Mouse (Mus musculus) embryonic facial prominence, embryonic 11.5 days (tissue): ENCODE measurements around the gene Tssk6. TPM values are rescaled to one million over a fixed set of nuclear protein-coding genes. Genes with fewer than 3 reads are reported as not detected.

Source experiments
- ATAC-seq: fragments of 200-750 bp; cut with Nextera tagmentation; replicated peaks from 2 replicates; pipeline ENCODE4 v1.8.0; 2017; ENCODE audit warnings: low read depth; ENCODE audit not compliant: insufficient number of reproducible peaks, low FRiP score, low TSS enrichment
- DNase-seq: peaks from one replicate; pipeline ENCODE4 v3.0.0-alpha.2; 2015; ENCODE audit warnings: low spot score
- H3K27ac ChIP-seq: fragments of 300-500 bp; sonication (generic); replicated peaks from 2 replicates; pipeline ENCODE4 v1.5.1; 2014; ENCODE audit warnings: mild to moderate bottlenecking, low read depth, low read length, control low read depth
- H3K27me3 ChIP-seq: fragments of 300-500 bp; sonication (generic); 2 replicates; pipeline ENCODE4 v1.6.1; 2014; ENCODE audit warnings: mild to moderate bottlenecking, low read length, moderate library complexity, mixed read lengths; ENCODE audit not compliant: control insufficient read depth, insufficient read depth
- H3K36me3 ChIP-seq: fragments of 300-500 bp; sonication (generic); replicated peaks from 2 replicates; pipeline ENCODE4 v1.6.1; 2014; ENCODE audit warnings: low read depth, mild to moderate bottlenecking, low read length, moderate library complexity, mixed read lengths; ENCODE audit not compliant: control insufficient read depth, insufficient read depth
- H3K4me1 ChIP-seq: fragments of 300-500 bp; sonication (generic); 2 replicates; pipeline ENCODE4 v1.6.1; 2014; ENCODE audit warnings: low read length, mixed read lengths; ENCODE audit not compliant: control insufficient read depth, insufficient read depth
- H3K4me2 ChIP-seq: fragments of 300-500 bp; sonication (generic); 2 replicates; pipeline ENCODE4 v1.6.1; 2014; ENCODE audit warnings: low read depth, mild to moderate bottlenecking, control low read depth, low read length, moderate library complexity
- H3K4me3 ChIP-seq: fragments of 300-500 bp; sonication (generic); 2 replicates; pipeline ENCODE4 v1.5.1; 2014; ENCODE audit warnings: low read depth, low read length, control low read depth
- H3K9ac ChIP-seq: fragments of 300-500 bp; sonication (generic); replicated peaks from 2 replicates; pipeline ENCODE4 v1.6.1; 2014; ENCODE audit warnings: mild to moderate bottlenecking, control low read depth, low read length
- H3K9me3 ChIP-seq: fragments of 300-500 bp; sonication (generic); replicated peaks from 2 replicates; pipeline ENCODE4 v1.6.1; 2016; ENCODE audit warnings: mild to moderate bottlenecking, low read length, inconsistent platforms, mixed read lengths; ENCODE audit not compliant: control insufficient read depth
- WGBS: fragments of 180-500 bp; shearing (Covaris S2); extraction: QIAGEN DNeasy Blood & Tissue Kit; methylation state at CpG from one replicate; pipeline ENCODE4 v1.1.7; 2014; 5-methylcytosine and 5-hydroxymethylcytosine counted together
- polyA plus RNA-seq: library from polyadenylated mRNA; unstranded; fragments of >200 nt; fragmentation: Nextera tagmentation; extraction: Ambion mirVana; gene quantifications from 2 replicates; pipeline ENCODE4 v1.2.1, GENCODE M21; 2014

Tssk6 gene
- polyA plus RNA-seq, 1 experiment from 2014 or later: 3.2 TPM

DNA sequence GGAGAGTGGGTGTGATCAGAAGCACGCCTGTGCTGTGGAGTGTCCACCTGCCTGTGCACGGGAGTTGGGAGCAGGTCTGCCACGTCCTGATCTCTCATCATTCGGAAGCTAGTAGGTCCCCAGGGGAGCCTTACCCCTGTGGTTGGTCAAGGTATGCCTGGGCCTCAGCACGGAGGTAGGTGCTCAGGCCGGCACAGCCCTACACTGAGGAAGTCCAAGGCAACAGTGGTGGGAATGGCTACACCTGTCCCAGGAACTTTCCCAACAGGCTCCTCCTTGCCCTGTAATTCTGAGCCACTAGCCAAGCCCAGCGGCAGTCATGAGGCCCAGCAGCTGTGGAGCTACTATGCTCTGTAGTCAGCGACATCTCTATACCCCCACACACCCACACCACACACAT lies 22.3 kb upstream of the Tssk6 start:
- no peak for ATAC-seq
- no peaks in the 10 kb centered on the region for H3K36me3 ChIP-seq
- DNase-seq: no peak
- H3K27ac ChIP-seq: no peak overlapping the region
- no peak overlapping the region for H3K4me3 ChIP-seq
- H3K27me3 ChIP-seq: peaks cover 56% of the 10 kb centered on the region
- H3K9ac ChIP-seq: no peak overlapping the region
- H3K4me2 ChIP-seq: no peak overlapping the region
- H3K4me1 ChIP-seq: no peaks in the 10 kb centered on the region; the same call in 1 of the 2 replicates
- WGBS: 57% methylated on average over 8 of the region's 8 CpGs
- H3K9me3 ChIP-seq: no peaks in the 10 kb centered on the region

DNA sequence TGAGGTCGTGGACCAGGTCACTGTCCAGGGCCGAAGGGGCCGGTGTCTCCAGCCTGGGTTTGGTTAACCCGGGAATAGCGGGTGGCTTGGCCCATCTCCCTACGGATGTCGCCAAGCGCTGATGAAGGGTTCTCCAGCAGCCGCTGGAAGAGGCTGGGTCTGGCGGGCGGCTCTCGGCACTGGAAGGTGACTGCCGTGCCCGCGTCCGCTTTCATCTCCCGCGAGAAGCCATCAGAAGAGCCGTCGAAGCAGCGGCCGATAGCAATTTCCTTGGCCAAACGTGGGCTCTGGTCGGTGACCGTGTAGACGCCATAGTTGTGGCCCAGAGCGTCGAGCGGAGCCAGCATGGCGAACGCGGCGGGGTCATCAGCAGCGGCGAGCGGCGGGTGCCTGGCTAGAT lies 21.1 kb upstream of the Tssk6 start:
- H3K36me3 ChIP-seq: no peaks in the 10 kb centered on the region
- H3K27ac ChIP-seq: no peak overlapping the region
- H3K4me2 ChIP-seq: no peak overlapping the region
- no peak overlapping the region for H3K9ac ChIP-seq
- WGBS: 8% methylated on average over 37 of the region's 37 CpGs
- no peaks in the 10 kb centered on the region for H3K9me3 ChIP-seq
- ATAC-seq (no peak), DNase-seq (no peak)
- no peaks in the 10 kb centered on the region; the same call in 1 of the 2 replicates for H3K4me1 ChIP-seq
- peaks cover 67% of the 10 kb centered on the region for H3K27me3 ChIP-seq
- peak overlapping the region; percentile 33; the same call in 1 of the 2 replicates for H3K4me3 ChIP-seq

DNA sequence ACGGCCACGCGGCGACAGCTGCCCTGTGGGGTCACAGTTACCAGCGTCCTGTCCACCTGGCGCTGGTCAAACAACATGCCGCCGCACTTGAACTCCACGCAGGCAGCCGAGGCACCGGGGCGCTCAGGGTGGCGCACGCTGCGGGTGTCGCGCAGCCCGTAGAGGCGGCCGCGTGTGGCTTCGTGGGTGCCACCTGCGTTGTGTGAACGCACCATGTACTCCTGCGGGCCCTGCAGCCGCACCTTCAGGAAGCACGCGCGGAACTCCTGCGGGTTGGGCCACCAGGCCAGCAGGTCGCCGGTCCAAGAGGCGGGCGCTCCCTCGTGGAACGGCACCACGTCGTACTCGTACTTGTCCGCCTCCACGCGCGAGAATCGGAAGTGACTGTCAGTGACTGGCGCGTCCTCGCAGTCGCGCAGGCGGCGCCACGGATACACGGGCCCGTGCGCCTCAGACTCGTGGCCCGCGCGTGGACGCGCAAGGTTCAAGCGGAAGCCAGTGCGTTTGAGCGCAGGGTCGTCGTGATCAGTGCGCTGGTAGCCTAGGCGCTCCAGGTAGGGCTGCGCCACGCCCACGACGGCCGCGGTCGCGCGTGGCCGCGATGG lies 20.6 kb upstream of the Tssk6 start:
- no peak overlapping the region for H3K27ac ChIP-seq
- WGBS: 18% methylated on average over 76 of the region's 79 CpGs

DNA sequence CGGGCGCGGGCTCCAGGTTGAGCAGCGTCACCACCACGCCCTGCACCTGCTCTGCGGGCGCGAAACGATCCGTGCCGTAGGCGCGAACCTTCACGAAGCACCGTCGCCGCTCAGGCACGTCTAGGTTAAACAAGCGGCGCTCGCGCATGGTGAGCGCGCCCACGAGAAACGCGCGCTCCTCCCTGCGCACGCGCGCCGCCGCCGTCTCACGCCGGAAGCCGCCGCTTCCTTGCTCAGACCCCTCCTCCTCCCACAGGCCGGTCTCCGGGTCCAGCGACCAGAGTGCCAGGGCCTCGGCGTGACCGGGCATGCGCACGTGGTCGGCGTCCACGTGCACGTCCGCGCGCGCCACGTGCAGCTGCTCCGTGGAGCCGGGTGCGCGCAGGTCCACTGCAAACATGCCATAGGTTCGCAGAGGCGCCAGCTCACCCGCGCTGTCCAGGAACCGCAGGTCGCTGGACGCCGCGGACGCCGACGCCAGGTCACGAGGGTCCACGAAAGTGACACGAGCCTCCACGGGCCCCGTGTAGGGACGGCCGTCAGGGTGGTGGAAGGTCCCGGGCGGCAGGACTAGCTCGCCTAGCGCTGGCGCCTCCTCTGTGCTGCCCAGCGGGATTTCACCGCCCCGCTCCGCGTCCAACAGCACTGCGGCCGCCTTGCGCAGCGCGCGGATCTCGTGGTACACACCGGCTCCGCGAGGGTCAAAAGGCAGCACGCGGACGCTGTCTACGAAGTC lies 19.8 kb upstream of the Tssk6 start:
- 7% methylated on average over 103 of the region's 103 CpGs for WGBS
- H3K27me3 ChIP-seq: peaks cover 81% of the 10 kb centered on the region
- DNase-seq (peak; percentile 63), ATAC-seq (no peak)
- no peaks in the 10 kb centered on the region for H3K36me3 ChIP-seq
- H3K9me3 ChIP-seq: no peaks in the 10 kb centered on the region
- no peak overlapping the region for H3K27ac ChIP-seq
- peak overlapping the region; percentile 28 for H3K9ac ChIP-seq
- H3K4me2 ChIP-seq: peak overlapping the region; percentile 56
- peak overlapping the region; percentile 33 for H3K4me3 ChIP-seq
- no peaks in the 10 kb centered on the region; the same call in 1 of the 2 replicates for H3K4me1 ChIP-seq

More for the DNA sequence above, 20.6 kb upstream of the Tssk6 start:
- peak overlapping the region; percentile 28 for H3K9ac ChIP-seq
- H3K4me2 ChIP-seq: peak overlapping the region; percentile 56
- H3K36me3 ChIP-seq: no peaks in the 10 kb centered on the region
- peaks cover 73% of the 10 kb centered on the region for H3K27me3 ChIP-seq
- no peaks in the 10 kb centered on the region for H3K9me3 ChIP-seq
- DNase-seq (no peak), ATAC-seq (no peak)
- no peaks in the 10 kb centered on the region; the same call in 1 of the 2 replicates for H3K4me1 ChIP-seq
- peak overlapping the region; percentile 33 for H3K4me3 ChIP-seq

DNA sequence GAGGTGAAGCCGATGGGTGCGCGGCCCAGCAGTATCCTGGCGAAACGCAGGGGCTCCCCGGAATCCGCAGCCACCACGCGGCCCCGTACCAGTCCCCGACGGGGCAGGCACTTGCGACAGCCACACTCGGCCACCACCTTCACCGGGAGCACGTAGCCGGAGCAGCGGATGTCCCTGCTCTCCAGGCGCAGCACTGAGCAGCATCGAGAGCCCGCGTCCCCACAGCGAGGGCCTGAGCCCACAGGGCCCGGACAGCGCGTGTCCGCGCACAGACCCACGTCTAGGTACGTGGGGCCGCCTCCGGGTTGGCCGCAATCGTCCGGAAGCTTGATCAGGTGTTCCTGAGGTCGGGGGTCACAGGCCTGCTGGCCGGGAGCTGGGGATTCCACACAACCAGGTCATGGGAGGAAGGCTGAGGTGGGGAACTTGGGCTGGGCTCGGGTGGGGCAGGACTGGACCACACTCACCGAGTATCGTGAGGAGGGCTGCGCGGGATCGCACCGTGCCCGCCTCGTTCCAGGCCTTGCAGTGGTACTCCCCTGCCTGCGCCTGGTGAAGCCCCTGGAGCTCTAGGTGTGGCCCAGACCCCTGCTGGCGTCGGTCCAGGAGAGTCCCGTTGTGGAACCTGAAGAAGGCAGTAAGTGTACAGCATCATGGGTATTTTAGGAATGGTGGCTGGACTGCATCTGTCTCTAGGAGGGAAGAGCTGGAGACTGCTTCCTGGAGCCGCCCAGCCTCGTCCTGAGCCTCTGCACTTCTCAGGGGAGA lies 19.0 kb upstream of the Tssk6 start:
- Histone ChIP-seq H3K27ac (no peak overlapping the region), H3K4me1 (peaks cover 4% of the 10 kb centered on the region; the same call in 1 of the 2 replicates), H3K4me3 (no peak overlapping the region), H3K9me3 (no peaks in the 10 kb centered on the region), H3K4me2 (peak overlapping the region; percentile 56; the same call in 1 of the 2 replicates), H3K9ac (no peak overlapping the region), H3K36me3 (no peaks in the 10 kb centered on the region), H3K27me3 (peaks cover 89% of the 10 kb centered on the region)
- DNase-seq (no peak), ATAC-seq (no peak)
- 13% methylated on average over 52 of the region's 52 CpGs for WGBS

DNA sequence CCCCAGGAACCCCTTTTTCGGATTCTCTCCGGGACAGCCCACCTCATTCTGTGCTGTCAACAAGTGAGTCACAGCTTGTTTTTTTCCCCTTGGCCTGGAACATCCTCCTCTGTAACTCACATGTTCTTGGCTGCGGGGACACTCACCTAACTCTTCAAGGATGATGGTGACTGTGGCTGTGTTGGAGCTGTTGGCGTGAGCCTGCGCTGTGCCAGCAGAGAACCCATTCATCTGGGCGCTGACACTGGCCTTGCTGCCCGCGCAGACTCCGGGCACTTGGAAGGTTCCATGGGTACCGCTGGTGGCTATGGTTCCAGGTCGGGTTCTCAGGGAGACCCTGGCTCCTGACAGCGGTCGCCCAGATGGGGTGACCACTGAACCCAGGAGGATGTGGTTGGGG lies 17.8 kb upstream of the Tssk6 start:
- Histone ChIP-seq H3K27ac (no peak overlapping the region), H3K4me3 (no peak overlapping the region), H3K4me2 (no peak overlapping the region), H3K4me1 (peaks cover 5% of the 10 kb centered on the region; the same call in 1 of the 2 replicates), H3K36me3 (no peaks in the 10 kb centered on the region), H3K9ac (no peak overlapping the region), H3K27me3 (peaks cover 98% of the 10 kb centered on the region), H3K9me3 (no peaks in the 10 kb centered on the region)
- DNase-seq (no peak), ATAC-seq (no peak)
- WGBS: 55% methylated on average over 13 of the region's 13 CpGs

DNA sequence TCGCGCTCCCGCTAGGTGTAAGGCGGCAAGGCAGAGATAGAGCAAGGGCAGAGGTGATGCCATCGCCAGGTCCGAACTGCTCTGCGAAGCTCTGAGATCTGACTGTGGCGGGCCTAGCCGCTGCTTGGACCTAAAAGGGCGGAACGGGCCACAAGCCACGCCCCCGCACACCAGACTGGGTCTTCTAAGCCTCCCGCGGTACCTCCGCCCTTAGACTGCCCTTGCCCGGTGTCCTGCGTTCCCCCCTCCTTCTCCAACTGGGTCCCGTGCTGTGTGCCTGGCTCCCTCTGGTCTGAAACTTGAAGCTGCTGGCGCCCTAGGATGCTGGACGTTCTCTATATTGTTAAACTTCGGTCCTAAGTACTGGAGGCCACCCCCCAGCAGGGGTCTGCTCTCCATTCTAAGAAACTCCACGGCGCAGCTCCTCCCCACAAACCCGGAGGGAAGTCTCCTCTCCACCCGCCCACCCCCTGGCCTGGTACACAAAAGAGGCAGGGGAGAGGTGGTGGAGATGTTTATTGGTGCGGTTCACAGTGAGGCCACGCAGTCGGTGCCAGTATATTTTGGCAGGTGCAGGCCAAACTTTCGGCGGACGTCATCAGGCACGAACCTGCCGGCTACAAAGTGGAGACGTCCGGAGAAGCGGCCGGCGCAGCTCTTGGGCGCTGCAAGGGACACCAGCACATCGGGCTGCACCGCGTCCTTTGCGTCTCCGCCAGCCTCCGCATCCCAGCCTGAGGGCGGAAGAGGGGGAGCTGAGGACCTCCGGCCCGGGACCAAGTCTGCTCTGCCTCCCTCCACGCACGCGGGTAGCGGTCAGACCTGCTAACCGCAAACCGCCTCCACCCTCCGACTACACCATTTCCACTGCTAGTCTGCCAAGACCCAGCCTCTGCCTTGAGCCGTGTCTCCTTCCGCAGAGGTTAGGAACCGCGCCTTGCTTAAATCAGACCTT lies 14.4 kb upstream of the Tssk6 start, which contains the start of gene Cilp2:
Gene Cilp2 (minus strand): TSS at position 399 of the 955 bp plus-strand sequence.
- peaks cover 8% of the 10 kb centered on the region; the same call in 1 of the 2 replicates for H3K4me1 ChIP-seq
- peak; percentile 15; the same call in 1 of the 2 replicates for ATAC-seq
- H3K4me2 ChIP-seq: peak within 1 kb of the TSS; percentile 27
- 1% methylated on average over 59 of the region's 60 CpGs for WGBS
- no peaks in the 10 kb centered on the region for H3K36me3 ChIP-seq
- no peaks in the 10 kb centered on the region for H3K9me3 ChIP-seq
- H3K27me3 ChIP-seq: peaks cover 81% of the 10 kb centered on the region
- DNase-seq: no peak
- H3K9ac ChIP-seq: no peak within 1 kb of the TSS; the same call in 1 of the 2 replicates
- H3K4me3 ChIP-seq: peak within 1 kb of the TSS; percentile 14
- no peak within 1 kb of the TSS for H3K27ac ChIP-seq
